18 mouse cellular contexts compared by ENCODE assay signal in genomic region chr3:107413093-107413492, GRCm38 (mm10). TPM values are rescaled to one million over a fixed set of nuclear protein-coding genes. Genes with fewer than 3 reads are reported as not detected.
DNase-seq lines count a peak whose midpoint lies in the region; ATAC-seq lines count a peak whose summit lies in the region.
"Had no signal": no experiment of that assay in that cellular context is flagged by ENCODE, and none has a peak within 500 bp of the region (broad histone marks: within the 10 kb centered on the region; RNA-seq: fewer than 3 reads in every experiment).

No protein-coding gene starts in this region.

- H3K9ac ChIP-seq in forebrain, embryonic 14.5 days (ENCODE audit: low read length), result no peak overlapping the region
- H3K9ac ChIP-seq in forebrain, embryonic 12.5 days, result no peak overlapping the region
- no peak overlapping the region for H3K9ac ChIP-seq in lung, embryonic 15.5 days
- H3K9ac ChIP-seq: embryonic facial prominence, embryonic 12.5 days; heart, embryonic 15.5 days had no signal

- H3K27me3 ChIP-seq in forebrain, embryonic 14.5 days (replicated peaks; ENCODE audit: control insufficient read depth, insufficient read depth, low read length), result no peaks in the 10 kb centered on the region
- H3K27me3 ChIP-seq in forebrain, embryonic 12.5 days, result no peaks in the 10 kb centered on the region; the same call in 1 of the 2 replicates
- H3K27me3 ChIP-seq in lung, embryonic 15.5 days, result peaks cover 35% of the 10 kb centered on the region
- H3K27me3 ChIP-seq: embryonic facial prominence, embryonic 12.5 days had no signal

- 20% methylated on average over 2 of the region's 2 CpGs for WGBS in forebrain, embryonic 14.5 days
- WGBS in forebrain, embryonic 12.5 days, result 28% methylated on average over 2 of the region's 2 CpGs
- WGBS in lung, embryonic 15.5 days, result 17% methylated on average over 2 of the region's 2 CpGs

- 0 out of 2 replicates have a peak, but pooled peaks have one; percentile 29 for ATAC-seq in forebrain, embryonic 14.5 days
- ATAC-seq in forebrain, embryonic 12.5 days (ENCODE audit: low FRiP score), result no peak
- 0 out of 2 replicates have a peak, but pooled peaks have one; percentile 53 for ATAC-seq in lung, embryonic 15.5 days (ENCODE audit: borderline replicate concordance, extremely low read depth, low FRiP score, low TSS enrichment)
- no peak for ATAC-seq in monocyte, adult 5-6 weeks (replicated peaks; ENCODE audit: insufficient number of reproducible peaks, low FRiP score, low TSS enrichment, poor library complexity, severe bottlenecking)
- ATAC-seq: inflammation-experienced regulatory T-cells, adult 6 months had no signal

- H3K27ac ChIP-seq in forebrain, embryonic 14.5 days (ENCODE audit: low read depth, low read length), result no peak overlapping the region
- no peak overlapping the region for H3K27ac ChIP-seq in forebrain, embryonic 12.5 days
- no peak overlapping the region for H3K27ac ChIP-seq in lung, embryonic 15.5 days
- H3K27ac ChIP-seq: embryonic facial prominence, embryonic 12.5 days; heart, embryonic 15.5 days had no signal

- peaks cover 22% of the 10 kb centered on the region for H3K4me1 ChIP-seq in forebrain, embryonic 14.5 days (ENCODE audit: control insufficient read depth, insufficient read depth, low read length)
- peaks cover 23% of the 10 kb centered on the region for H3K4me1 ChIP-seq in forebrain, embryonic 12.5 days
- peaks cover 18% of the 10 kb centered on the region for H3K4me1 ChIP-seq in lung, embryonic 15.5 days
- H3K4me1 ChIP-seq: embryonic facial prominence, embryonic 12.5 days had no signal

- DNase-seq in forebrain, embryonic 14.5 days (ENCODE audit: low spot score), result no peak
- DNase-seq in lung, adult 18-20 months, result no peak
- DNase-seq in cerebellum, postnatal 10 days, result peak; percentile 89 to 91
- peak; percentile 35 for DNase-seq in retina, postnatal 1 day
- no peak for DNase-seq in ovary, postnatal 36 days (ENCODE audit: low spot score)
- DNase-seq: adrenal gland, adult 8-10 months; layer of hippocampus, adult 9-11 months; spleen, adult 18-20 months; thymus, postnatal 25 days had no signal

- H3K4me3 ChIP-seq in forebrain, embryonic 14.5 days (ENCODE audit: low read depth, low read length), result no peak overlapping the region
- no peak overlapping the region for H3K4me3 ChIP-seq in forebrain, embryonic 12.5 days (replicated peaks)
- no peak overlapping the region for H3K4me3 ChIP-seq in lung, embryonic 15.5 days
- H3K4me3 ChIP-seq: embryonic facial prominence, embryonic 12.5 days; heart, embryonic 15.5 days had no signal

- H3K9me3 ChIP-seq in forebrain, embryonic 14.5 days (replicated peaks; ENCODE audit: control insufficient read depth, low read length), result no peaks in the 10 kb centered on the region
- no peaks in the 10 kb centered on the region for H3K9me3 ChIP-seq in forebrain, embryonic 12.5 days
- H3K9me3 ChIP-seq in lung, embryonic 15.5 days, result no peaks in the 10 kb centered on the region
- H3K9me3 ChIP-seq: embryonic facial prominence, embryonic 12.5 days; heart, embryonic 15.5 days had no signal

- H3K4me2 ChIP-seq in forebrain, embryonic 14.5 days (ENCODE audit: low read length), result no peak overlapping the region
- H3K4me2 ChIP-seq in forebrain, embryonic 12.5 days, result no peak overlapping the region
- no peak overlapping the region for H3K4me2 ChIP-seq in lung, embryonic 15.5 days
- H3K4me2 ChIP-seq: embryonic facial prominence, embryonic 12.5 days; heart, embryonic 15.5 days had no signal

- no peaks in the 10 kb centered on the region for H3K36me3 ChIP-seq in forebrain, embryonic 14.5 days (ENCODE audit: control insufficient read depth, insufficient read depth, low read length)
- H3K36me3 ChIP-seq in forebrain, embryonic 12.5 days (replicated peaks), result no peaks in the 10 kb centered on the region
- no peaks in the 10 kb centered on the region for H3K36me3 ChIP-seq in lung, embryonic 15.5 days
- H3K36me3 ChIP-seq: embryonic facial prominence, embryonic 12.5 days; heart, embryonic 15.5 days had no signal

RNA-seq across cellular contexts. Expression of gene Kcnc4, which starts 46.3 kb away (rescaled TPM):
- 1.4 and 1.8 TPM in 2 replicates for polyA plus RNA-seq in forebrain, embryonic 14.5 days (2014; fragmentation: Nextera tagmentation; extraction: Ambion mirVana)
- 0.32 and 0.47 TPM in 2 replicates for polyA plus RNA-seq in forebrain, embryonic 12.5 days (2016; fragmentation: Nextera tagmentation; extraction: Ambion mirVana)
- 0.04 and 0.14 TPM in 2 replicates for polyA plus RNA-seq in lung, embryonic 15.5 days (2015; fragmentation: Nextera tagmentation; extraction: Ambion mirVana)
- not detected in 3 replicates for total RNA-seq in monocyte, adult 5-6 weeks (2017)
- total RNA-seq: granulocyte monocyte progenitor cell, adult 5-6 weeks; liver, adult 2 months; megakaryocyte, adult 5-6 weeks had no signal
- polyA plus RNA-seq: inflammation-experienced regulatory T-cells, adult 6 months had no signal

Comparison
In these comparisons a context has a peak if more than half of its experiments do, and no peak if none do; other contexts are left out.
1. ATAC-seq: peak in forebrain, embryonic 14.5 days (single experiment) and lung, embryonic 15.5 days (single experiment); none in forebrain, embryonic 12.5 days (single experiment) and monocyte, adult 5-6 weeks (single experiment).
2. DNase-seq: peak in cerebellum, postnatal 10 days (2 of 2) and retina, postnatal 1 day (single experiment); none in forebrain, embryonic 14.5 days (single experiment), lung, adult 18-20 months (0 of 2) and ovary, postnatal 36 days (single experiment).